Mouse (Mus musculus) limb, embryonic 12.5 days (tissue): Measurements from ENCODE around the gene Cep152. TPM values are rescaled to one million over a fixed set of nuclear protein-coding genes. Genes with fewer than 3 reads are reported as not detected.

Source experiments
- ATAC-seq: fragments of 200-750 bp; cut with Nextera tagmentation; 2 replicates; pipeline ENCODE4 v1.8.0; 2017; ENCODE audit warnings: low read depth, moderate TSS enrichment; ENCODE audit not compliant: insufficient number of reproducible peaks, insufficient read depth, low FRiP score, low TSS enrichment
- H3K27ac ChIP-seq: fragments of 300-500 bp; sonication (generic); 2 replicates; pipeline ENCODE4 v1.5.1; 2016; ENCODE audit warnings: mild to moderate bottlenecking, moderate library complexity
- H3K27me3 ChIP-seq: fragments of 300-500 bp; sonication (generic); 2 replicates; pipeline ENCODE4 v1.6.1; 2016; ENCODE audit warnings: mild to moderate bottlenecking, moderate library complexity
- H3K36me3 ChIP-seq: fragments of 300-500 bp; sonication (generic); 2 replicates; pipeline ENCODE4 v1.6.1; 2016; ENCODE audit warnings: mild to moderate bottlenecking, moderate library complexity
- H3K4me1 ChIP-seq: fragments of 300-500 bp; sonication (generic); replicated peaks from 2 replicates; pipeline ENCODE4 v1.6.1; 2016
- H3K4me2 ChIP-seq: fragments of 300-500 bp; sonication (generic); 2 replicates; pipeline ENCODE4 v1.6.1; 2016; ENCODE audit warnings: mild to moderate bottlenecking, moderate library complexity
- H3K4me3 ChIP-seq: fragments of 300-500 bp; sonication (generic); replicated peaks from 2 replicates; pipeline ENCODE4 v1.5.1; 2016; ENCODE audit warnings: mild to moderate bottlenecking
- H3K9ac ChIP-seq: fragments of 300-500 bp; sonication (generic); replicated peaks from 2 replicates; pipeline ENCODE4 v1.6.1; 2016; ENCODE audit warnings: mild to moderate bottlenecking, moderate library complexity
- H3K9me3 ChIP-seq: fragments of 300-500 bp; sonication (generic); 2 replicates; pipeline ENCODE4 v1.6.1; 2016; ENCODE audit warnings: mild to moderate bottlenecking, moderate library complexity
- WGBS: fragments of 180-500 bp; shearing (Covaris S2); methylation state at CpG from one replicate; pipeline ENCODE4 v1.1.7; 2016; 5-methylcytosine and 5-hydroxymethylcytosine counted together
- polyA plus RNA-seq: library from polyadenylated mRNA; unstranded; fragments of >200 nt; fragmentation: Nextera tagmentation; extraction: Ambion mirVana; gene quantifications from 2 replicates; pipeline ENCODE4 v1.2.1, GENCODE M21; 2016

The Cep152 gene
- polyA plus RNA-seq: 9.3 and 9.7 TPM in 2 replicates

DNA sequence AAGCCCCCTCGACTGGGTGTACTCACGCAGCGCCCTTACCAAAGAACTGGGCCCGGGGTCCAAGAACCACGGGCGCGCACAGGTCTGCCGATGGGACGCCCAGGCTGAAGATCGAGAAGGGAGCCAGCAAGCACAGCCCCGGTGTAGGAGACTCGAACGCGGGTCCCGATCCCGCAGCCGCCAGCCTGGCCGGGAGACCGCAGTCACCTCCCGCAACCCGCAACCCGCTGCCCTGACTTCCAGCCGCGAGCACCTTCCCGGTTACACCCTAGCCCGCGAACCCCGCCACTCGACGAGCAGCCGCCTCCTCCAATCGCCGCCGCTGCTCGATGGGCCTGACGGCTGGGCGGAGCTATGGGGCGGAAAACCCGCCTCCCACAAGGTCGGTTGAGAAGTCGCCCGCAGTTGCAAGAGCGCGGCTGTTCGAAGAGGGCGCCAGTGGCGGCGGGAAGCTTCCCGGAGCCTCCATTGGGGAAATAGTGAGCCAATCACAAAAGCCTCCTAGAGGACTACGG is at the start of gene Cep152:
Gene Cep152 (minus strand): TSS at position 277 of the 515 bp plus-strand sequence.
- peak; percentile 97 for ATAC-seq
- under 1% methylated on average over 50 of the region's 50 CpGs for WGBS
- H3K4me2 ChIP-seq: peak within 1 kb of the TSS; percentile 69
- no peaks in the 10 kb centered on the region for H3K9me3 ChIP-seq
- H3K9ac ChIP-seq: peak within 1 kb of the TSS; percentile 80
- no peak within 1 kb of the TSS for H3K27ac ChIP-seq
- peak within 1 kb of the TSS; percentile 79 for H3K4me3 ChIP-seq
- H3K4me1 ChIP-seq: peaks cover 32% of the 10 kb centered on the region
- peaks cover 8% of the 10 kb centered on the region; the same call in 1 of the 2 replicates for H3K36me3 ChIP-seq
- H3K27me3 ChIP-seq: no peaks in the 10 kb centered on the region

GRCm38 (mm10) chr2:125672957-125673631 is 48.2 kb upstream of the Cep152 start, which contains the start of gene Eid1:
Gene Eid1 (plus strand): TSS chr2:125673095.
- peak within 1 kb of the TSS; percentile 95 for H3K27ac ChIP-seq
- under 1% methylated on average over 65 of the region's 79 CpGs for WGBS
- H3K4me1 ChIP-seq: peaks cover 10% of the 10 kb centered on the region
- peaks cover 4% of the 10 kb centered on the region; the same call in 1 of the 2 replicates for H3K36me3 ChIP-seq
- peak within 1 kb of the TSS; percentile 79 for H3K4me3 ChIP-seq
- no peaks in the 10 kb centered on the region for H3K9me3 ChIP-seq
- peak; percentile 89 for ATAC-seq
- H3K9ac ChIP-seq: peak within 1 kb of the TSS; percentile 94
- no peaks in the 10 kb centered on the region for H3K27me3 ChIP-seq
- peak within 1 kb of the TSS; percentile 69 for H3K4me2 ChIP-seq

DNA sequence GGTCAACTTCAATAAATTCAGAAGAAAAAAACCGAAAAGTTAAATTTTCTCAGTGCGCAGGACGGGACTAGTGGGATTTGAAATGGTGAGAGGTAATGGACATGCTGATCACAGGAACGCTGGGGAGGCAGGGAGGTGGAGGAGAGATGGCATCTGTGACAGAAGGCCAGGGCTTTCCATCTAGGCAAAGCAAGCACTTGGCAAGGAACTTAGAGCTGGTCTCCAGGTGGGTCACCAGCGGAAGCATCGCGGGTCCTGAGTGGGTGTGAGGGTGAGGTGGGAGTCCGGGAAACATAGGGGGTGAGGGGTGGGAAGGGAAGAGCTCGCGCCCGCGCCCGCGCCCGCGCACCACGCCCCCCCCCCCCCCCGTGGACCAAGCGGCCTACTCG is 47.6 kb upstream of the Cep152 start:
- no peaks in the 10 kb centered on the region for H3K9me3 ChIP-seq
- H3K4me1 ChIP-seq: peaks cover 10% of the 10 kb centered on the region
- no peaks in the 10 kb centered on the region for H3K27me3 ChIP-seq
- peak overlapping the region; percentile 94 for H3K9ac ChIP-seq
- peak overlapping the region; percentile 69 for H3K4me2 ChIP-seq
- H3K4me3 ChIP-seq: peak overlapping the region; percentile 79
- H3K36me3 ChIP-seq: peaks cover 4% of the 10 kb centered on the region; the same call in 1 of the 2 replicates
- H3K27ac ChIP-seq: peak overlapping the region; percentile 95
- 35% methylated on average over 8 of the region's 20 CpGs for WGBS
- peak; percentile 79 for ATAC-seq

- 58% methylated on average over 1 of the region's 1 CpGs for WGBS
- H3K27ac ChIP-seq: no peak overlapping the region
- H3K9ac ChIP-seq: no peak overlapping the region
- no peak for ATAC-seq
- H3K4me3 ChIP-seq: no peak overlapping the region
- H3K27me3 ChIP-seq: no peaks in the 10 kb centered on the region
- H3K36me3 ChIP-seq: peaks cover 4% of the 10 kb centered on the region; the same call in 1 of the 2 replicates
- no peaks in the 10 kb centered on the region for H3K9me3 ChIP-seq
- H3K4me1 ChIP-seq: peaks cover 10% of the 10 kb centered on the region
- no peak overlapping the region for H3K4me2 ChIP-seq
Measured at GRCm38 (mm10) chr2:125670846-125671245, 45.9 kb upstream of the Cep152 start.

GRCm38 (mm10) chr2:125667721-125668120 is 42.8 kb upstream of the Cep152 start:
- Histone ChIP-seq H3K27ac (no peak overlapping the region), H3K9me3 (no peaks in the 10 kb centered on the region), H3K4me2 (no peak overlapping the region), H3K36me3 (no peaks in the 10 kb centered on the region), H3K4me3 (no peak overlapping the region), H3K4me1 (no peaks in the 10 kb centered on the region), H3K9ac (no peak overlapping the region), H3K27me3 (no peaks in the 10 kb centered on the region)
- no peak for ATAC-seq
- 89% methylated on average over 7 of the region's 7 CpGs for WGBS

GRCm38 (mm10) chr2:125667184-125667583 is 42.3 kb upstream of the Cep152 start:
- Histone ChIP-seq H3K27ac (no peak overlapping the region), H3K4me3 (no peak overlapping the region), H3K27me3 (no peaks in the 10 kb centered on the region), H3K36me3 (no peaks in the 10 kb centered on the region), H3K4me1 (no peaks in the 10 kb centered on the region), H3K4me2 (no peak overlapping the region), H3K9ac (no peak overlapping the region), H3K9me3 (no peaks in the 10 kb centered on the region)
- WGBS: 47% methylated on average over 5 of the region's 5 CpGs
- no peak for ATAC-seq

DNA sequence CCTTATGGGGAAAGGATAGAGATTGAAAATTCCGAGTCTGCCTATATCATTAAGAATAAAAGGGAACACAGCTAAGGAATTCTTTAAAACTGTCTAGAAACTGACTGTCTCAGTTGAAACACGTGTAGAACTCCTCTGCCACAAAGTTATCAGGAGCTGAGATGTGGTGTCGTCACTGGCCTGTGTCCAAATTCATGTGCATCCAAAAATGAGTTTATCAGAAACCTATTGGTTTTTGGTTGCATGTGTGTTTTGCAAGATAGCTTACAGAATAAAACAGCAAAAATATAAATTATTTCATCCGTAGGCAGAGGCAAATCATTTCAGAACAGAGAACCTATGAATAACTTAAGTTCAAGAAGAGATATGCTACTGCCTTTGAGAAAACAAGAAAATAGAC is 41.8 kb upstream of the Cep152 start:
- WGBS: 83% methylated on average over 4 of the region's 4 CpGs
- no peak overlapping the region for H3K4me2 ChIP-seq
- H3K27me3 ChIP-seq: no peaks in the 10 kb centered on the region
- no peak overlapping the region for H3K27ac ChIP-seq
- H3K4me1 ChIP-seq: no peaks in the 10 kb centered on the region
- no peaks in the 10 kb centered on the region for H3K36me3 ChIP-seq
- no peak overlapping the region for H3K9ac ChIP-seq
- no peak for ATAC-seq
- H3K9me3 ChIP-seq: no peaks in the 10 kb centered on the region
- H3K4me3 ChIP-seq: no peak overlapping the region

GRCm38 (mm10) chr2:125665909-125666308 is 41.0 kb upstream of the Cep152 start:
- Histone ChIP-seq H3K4me3 (no peak overlapping the region), H3K4me2 (no peak overlapping the region), H3K9ac (no peak overlapping the region), H3K27me3 (no peaks in the 10 kb centered on the region), H3K9me3 (no peaks in the 10 kb centered on the region), H3K36me3 (no peaks in the 10 kb centered on the region), H3K4me1 (peaks cover 4% of the 10 kb centered on the region), H3K27ac (no peak overlapping the region)
- ATAC-seq: no peak
- WGBS: 89% methylated on average over 4 of the region's 4 CpGs

GRCm38 (mm10) chr2:125665213-125665612 is 40.3 kb upstream of the Cep152 start:
- peaks cover 10% of the 10 kb centered on the region for H3K4me1 ChIP-seq
- ATAC-seq: no peak
- WGBS: 80% methylated on average over 5 of the region's 5 CpGs
- no peak overlapping the region for H3K4me2 ChIP-seq
- H3K36me3 ChIP-seq: no peaks in the 10 kb centered on the region
- H3K4me3 ChIP-seq: no peak overlapping the region
- H3K9me3 ChIP-seq: no peaks in the 10 kb centered on the region
- no peaks in the 10 kb centered on the region for H3K27me3 ChIP-seq
- no peak overlapping the region for H3K9ac ChIP-seq
- no peak overlapping the region for H3K27ac ChIP-seq

- WGBS: 88% methylated on average over 3 of the region's 3 CpGs
- no peaks in the 10 kb centered on the region for H3K9me3 ChIP-seq
Measured at GRCm38 (mm10) chr2:125662517-125662916, 37.6 kb upstream of the Cep152 start.

DNA sequence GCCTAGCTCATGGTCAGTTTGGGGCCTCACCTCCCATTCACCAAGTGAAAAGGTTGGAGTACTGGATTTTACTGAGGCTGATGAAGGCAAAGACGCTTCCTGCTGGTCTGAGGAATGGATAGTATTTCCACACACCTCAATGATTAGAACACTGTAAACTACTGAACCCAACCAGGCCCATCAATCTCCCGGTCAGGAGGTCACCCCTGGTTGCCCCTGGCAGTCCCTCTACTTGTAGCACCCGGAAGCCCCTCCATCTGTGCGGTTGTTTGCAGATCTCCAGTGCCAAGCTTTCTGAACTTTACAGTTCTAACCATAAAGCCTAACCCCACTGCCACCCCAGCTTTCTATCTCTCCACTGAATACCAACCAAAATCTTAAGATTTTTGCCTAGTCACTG is 36.2 kb upstream of the Cep152 start:
- peaks cover 10% of the 10 kb centered on the region for H3K4me1 ChIP-seq
- H3K4me3 ChIP-seq: peak overlapping the region; percentile 38
- peak overlapping the region; percentile 48 for H3K9ac ChIP-seq
- H3K9me3 ChIP-seq: no peaks in the 10 kb centered on the region
- WGBS: 27% methylated on average over 4 of the region's 4 CpGs
- no peaks in the 10 kb centered on the region for H3K36me3 ChIP-seq
- H3K27me3 ChIP-seq: no peaks in the 10 kb centered on the region
- H3K27ac ChIP-seq: peak overlapping the region; percentile 72
- ATAC-seq: no peak
- H3K4me2 ChIP-seq: peak overlapping the region; percentile 64

More at GRCm38 (mm10) chr2:125662517-125662916, 37.6 kb upstream of the Cep152 start:
- ATAC-seq: no peak
- H3K36me3 ChIP-seq: no peaks in the 10 kb centered on the region
- H3K9ac ChIP-seq: no peak overlapping the region
- no peak overlapping the region for H3K27ac ChIP-seq
- H3K27me3 ChIP-seq: no peaks in the 10 kb centered on the region
- H3K4me1 ChIP-seq: peaks cover 10% of the 10 kb centered on the region
- no peak overlapping the region for H3K4me3 ChIP-seq
- no peak overlapping the region for H3K4me2 ChIP-seq
